Mouse (Mus musculus): ENCODE data around the gene Large1. TPM values are rescaled to one million over a fixed set of nuclear protein-coding genes. Genes with fewer than 3 reads are reported as not detected.

The Large1 gene
- polyA plus RNA-seq, 1 experiment from 2014 or later = 17.0 TPM

- H3K4me3 ChIP-seq (replicated peaks; ENCODE audit: low read length) = no peak overlapping the region
- no peak overlapping the region for H3K4me2 ChIP-seq (ENCODE audit: low read length)
- H3K27me3 ChIP-seq (replicated peaks; ENCODE audit: control insufficient read depth, insufficient read depth, low read length) = no peaks in the 10 kb centered on the region
- no peak overlapping the region for H3K9ac ChIP-seq (replicated peaks; ENCODE audit: low read depth, low read length)
- H3K36me3 ChIP-seq (ENCODE audit: control insufficient read depth, insufficient read depth) = no peaks in the 10 kb centered on the region
- no peaks in the 10 kb centered on the region for H3K9me3 ChIP-seq (ENCODE audit: control insufficient read depth, low read length)
- 86% methylated on average over 1 of the region's 1 CpGs for WGBS
- no peaks in the 10 kb centered on the region for H3K4me1 ChIP-seq (replicated peaks; ENCODE audit: control insufficient read depth, insufficient read depth, low read length)
- ATAC-seq = no peak
- H3K27ac ChIP-seq (ENCODE audit: low read length) = no peak overlapping the region
Observed at GRCm38 (mm10) chr8:73310471-73310870, 42.9 kb downstream of the Large1 start.

GRCm38 (mm10) chr8:73310036-73310435 lies 43.3 kb downstream of the Large1 start:
- no peaks in the 10 kb centered on the region for H3K9me3 ChIP-seq (ENCODE audit: control insufficient read depth, low read length)
- H3K4me3 ChIP-seq (replicated peaks; ENCODE audit: low read length) = no peak overlapping the region
- no peak overlapping the region for H3K9ac ChIP-seq (replicated peaks; ENCODE audit: low read depth, low read length)
- H3K36me3 ChIP-seq (ENCODE audit: control insufficient read depth, insufficient read depth) = no peaks in the 10 kb centered on the region
- H3K27ac ChIP-seq (ENCODE audit: low read length) = no peak overlapping the region
- H3K27me3 ChIP-seq (replicated peaks; ENCODE audit: control insufficient read depth, insufficient read depth, low read length) = no peaks in the 10 kb centered on the region
- no peak for ATAC-seq
- H3K4me2 ChIP-seq (ENCODE audit: low read length) = no peak overlapping the region
- H3K4me1 ChIP-seq (replicated peaks; ENCODE audit: control insufficient read depth, insufficient read depth, low read length) = no peaks in the 10 kb centered on the region

GRCm38 (mm10) chr8:73303907-73304306 lies 49.4 kb downstream of the Large1 start:
- H3K9me3 ChIP-seq (ENCODE audit: control insufficient read depth, low read length) = no peaks in the 10 kb centered on the region
- no peak for ATAC-seq
- H3K4me2 ChIP-seq (ENCODE audit: low read length) = no peak overlapping the region
- H3K4me1 ChIP-seq (replicated peaks; ENCODE audit: control insufficient read depth, insufficient read depth, low read length) = no peaks in the 10 kb centered on the region
- WGBS = 83% methylated on average over 4 of the region's 4 CpGs
- H3K27ac ChIP-seq (ENCODE audit: low read length) = no peak overlapping the region
- H3K4me3 ChIP-seq (replicated peaks; ENCODE audit: low read length) = no peak overlapping the region
- no peaks in the 10 kb centered on the region for H3K27me3 ChIP-seq (replicated peaks; ENCODE audit: control insufficient read depth, insufficient read depth, low read length)
- H3K9ac ChIP-seq (replicated peaks; ENCODE audit: low read depth, low read length) = no peak overlapping the region
- H3K36me3 ChIP-seq (ENCODE audit: control insufficient read depth, insufficient read depth) = no peaks in the 10 kb centered on the region

GRCm38 (mm10) chr8:73302947-73303346 lies 50.4 kb downstream of the Large1 start:
- Histone ChIP-seq H3K4me1 (replicated peaks; ENCODE audit: control insufficient read depth, insufficient read depth, low read length) (no peaks in the 10 kb centered on the region), H3K9me3 (ENCODE audit: control insufficient read depth, low read length) (no peaks in the 10 kb centered on the region), H3K9ac (replicated peaks; ENCODE audit: low read depth, low read length) (no peak overlapping the region), H3K27ac (ENCODE audit: low read length) (no peak overlapping the region), H3K4me2 (ENCODE audit: low read length) (no peak overlapping the region), H3K27me3 (replicated peaks; ENCODE audit: control insufficient read depth, insufficient read depth, low read length) (no peaks in the 10 kb centered on the region), H3K4me3 (replicated peaks; ENCODE audit: low read length) (no peak overlapping the region), H3K36me3 (ENCODE audit: control insufficient read depth, insufficient read depth) (no peaks in the 10 kb centered on the region)
- 93% methylated on average over 3 of the region's 3 CpGs for WGBS
- ATAC-seq = no peak

GRCm38 (mm10) chr8:73295531-73295930 lies 57.8 kb downstream of the Large1 start:
- H3K4me1 ChIP-seq (replicated peaks; ENCODE audit: control insufficient read depth, insufficient read depth, low read length) = no peaks in the 10 kb centered on the region
- H3K27ac ChIP-seq (ENCODE audit: low read length) = no peak overlapping the region
- H3K27me3 ChIP-seq (replicated peaks; ENCODE audit: control insufficient read depth, insufficient read depth, low read length) = no peaks in the 10 kb centered on the region
- H3K9ac ChIP-seq (replicated peaks; ENCODE audit: low read depth, low read length) = no peak overlapping the region
- no peak for ATAC-seq
- H3K9me3 ChIP-seq (ENCODE audit: control insufficient read depth, low read length) = no peaks in the 10 kb centered on the region
- H3K4me3 ChIP-seq (replicated peaks; ENCODE audit: low read length) = no peak overlapping the region
- H3K36me3 ChIP-seq (ENCODE audit: control insufficient read depth, insufficient read depth) = no peaks in the 10 kb centered on the region
- no peak overlapping the region for H3K4me2 ChIP-seq (ENCODE audit: low read length)

- ATAC-seq = no peak
- 83% methylated on average over 2 of the region's 2 CpGs for WGBS
Observed at GRCm38 (mm10) chr8:73293655-73294054, 59.7 kb downstream of the Large1 start.

GRCm38 (mm10) chr8:73291630-73292029 lies 61.7 kb downstream of the Large1 start:
- no peak overlapping the region for H3K4me2 ChIP-seq (ENCODE audit: low read length)
- 64% methylated on average over 2 of the region's 2 CpGs for WGBS
- no peak overlapping the region for H3K4me3 ChIP-seq (replicated peaks; ENCODE audit: low read length)

More at GRCm38 (mm10) chr8:73293655-73294054, 59.7 kb downstream of the Large1 start:
- Histone ChIP-seq H3K4me2 (ENCODE audit: low read length) (no peak overlapping the region), H3K4me1 (replicated peaks; ENCODE audit: control insufficient read depth, insufficient read depth, low read length) (no peaks in the 10 kb centered on the region), H3K36me3 (ENCODE audit: control insufficient read depth, insufficient read depth) (no peaks in the 10 kb centered on the region), H3K9ac (replicated peaks; ENCODE audit: low read depth, low read length) (no peak overlapping the region), H3K27ac (ENCODE audit: low read length) (no peak overlapping the region), H3K27me3 (replicated peaks; ENCODE audit: control insufficient read depth, insufficient read depth, low read length) (no peaks in the 10 kb centered on the region), H3K9me3 (ENCODE audit: control insufficient read depth, low read length) (no peaks in the 10 kb centered on the region), H3K4me3 (replicated peaks; ENCODE audit: low read length) (no peak overlapping the region)

GRCm38 (mm10) chr8:73290636-73291035 lies 62.7 kb downstream of the Large1 start:
- ATAC-seq = no peak
- Histone ChIP-seq H3K27ac (ENCODE audit: low read length) (no peak overlapping the region), H3K4me2 (ENCODE audit: low read length) (no peak overlapping the region), H3K27me3 (replicated peaks; ENCODE audit: control insufficient read depth, insufficient read depth, low read length) (no peaks in the 10 kb centered on the region), H3K36me3 (ENCODE audit: control insufficient read depth, insufficient read depth) (no peaks in the 10 kb centered on the region), H3K9me3 (ENCODE audit: control insufficient read depth, low read length) (no peaks in the 10 kb centered on the region), H3K9ac (replicated peaks; ENCODE audit: low read depth, low read length) (no peak overlapping the region), H3K4me1 (replicated peaks; ENCODE audit: control insufficient read depth, insufficient read depth, low read length) (no peaks in the 10 kb centered on the region), H3K4me3 (replicated peaks; ENCODE audit: low read length) (no peak overlapping the region)
- 90% methylated on average over 2 of the region's 2 CpGs for WGBS

More at GRCm38 (mm10) chr8:73291630-73292029, 61.7 kb downstream of the Large1 start:
- no peak for ATAC-seq
- H3K9ac ChIP-seq (replicated peaks; ENCODE audit: low read depth, low read length) = no peak overlapping the region
- no peaks in the 10 kb centered on the region for H3K4me1 ChIP-seq (replicated peaks; ENCODE audit: control insufficient read depth, insufficient read depth, low read length)
- no peaks in the 10 kb centered on the region for H3K36me3 ChIP-seq (ENCODE audit: control insufficient read depth, insufficient read depth)
- no peak overlapping the region for H3K27ac ChIP-seq (ENCODE audit: low read length)
- no peaks in the 10 kb centered on the region for H3K27me3 ChIP-seq (replicated peaks; ENCODE audit: control insufficient read depth, insufficient read depth, low read length)
- no peaks in the 10 kb centered on the region for H3K9me3 ChIP-seq (ENCODE audit: control insufficient read depth, low read length)

- Histone ChIP-seq H3K4me2 (ENCODE audit: low read length) (no peak overlapping the region), H3K4me3 (replicated peaks; ENCODE audit: low read length) (no peak overlapping the region), H3K27ac (ENCODE audit: low read length) (no peak overlapping the region), H3K27me3 (replicated peaks; ENCODE audit: control insufficient read depth, insufficient read depth, low read length) (no peaks in the 10 kb centered on the region), H3K4me1 (replicated peaks; ENCODE audit: control insufficient read depth, insufficient read depth, low read length) (no peaks in the 10 kb centered on the region), H3K9ac (replicated peaks; ENCODE audit: low read depth, low read length) (no peak overlapping the region), H3K9me3 (ENCODE audit: control insufficient read depth, low read length) (no peaks in the 10 kb centered on the region), H3K36me3 (ENCODE audit: control insufficient read depth, insufficient read depth) (no peaks in the 10 kb centered on the region)
- WGBS = 83% methylated on average over 2 of the region's 2 CpGs
- ATAC-seq = no peak
Observed at GRCm38 (mm10) chr8:73289831-73290230, 63.5 kb downstream of the Large1 start.

- no peak overlapping the region for H3K4me3 ChIP-seq (replicated peaks; ENCODE audit: low read length)
- no peak for ATAC-seq
- H3K36me3 ChIP-seq (ENCODE audit: control insufficient read depth, insufficient read depth) = no peaks in the 10 kb centered on the region
- H3K9ac ChIP-seq (replicated peaks; ENCODE audit: low read depth, low read length) = no peak overlapping the region
- no peak overlapping the region for H3K4me2 ChIP-seq (ENCODE audit: low read length)
- no peaks in the 10 kb centered on the region for H3K4me1 ChIP-seq (replicated peaks; ENCODE audit: control insufficient read depth, insufficient read depth, low read length)
- 83% methylated on average over 4 of the region's 4 CpGs for WGBS
- H3K9me3 ChIP-seq (ENCODE audit: control insufficient read depth, low read length) = no peaks in the 10 kb centered on the region
- H3K27me3 ChIP-seq (replicated peaks; ENCODE audit: control insufficient read depth, insufficient read depth, low read length) = no peaks in the 10 kb centered on the region
- H3K27ac ChIP-seq (ENCODE audit: low read length) = no peak overlapping the region
Observed at GRCm38 (mm10) chr8:73281996-73282395, 71.3 kb downstream of the Large1 start.

Data from forebrain, embryonic 16.5 days (tissue).